Comparison of ENCODE assay signal across 30 mouse cellular contexts in the genomic region with DNA sequence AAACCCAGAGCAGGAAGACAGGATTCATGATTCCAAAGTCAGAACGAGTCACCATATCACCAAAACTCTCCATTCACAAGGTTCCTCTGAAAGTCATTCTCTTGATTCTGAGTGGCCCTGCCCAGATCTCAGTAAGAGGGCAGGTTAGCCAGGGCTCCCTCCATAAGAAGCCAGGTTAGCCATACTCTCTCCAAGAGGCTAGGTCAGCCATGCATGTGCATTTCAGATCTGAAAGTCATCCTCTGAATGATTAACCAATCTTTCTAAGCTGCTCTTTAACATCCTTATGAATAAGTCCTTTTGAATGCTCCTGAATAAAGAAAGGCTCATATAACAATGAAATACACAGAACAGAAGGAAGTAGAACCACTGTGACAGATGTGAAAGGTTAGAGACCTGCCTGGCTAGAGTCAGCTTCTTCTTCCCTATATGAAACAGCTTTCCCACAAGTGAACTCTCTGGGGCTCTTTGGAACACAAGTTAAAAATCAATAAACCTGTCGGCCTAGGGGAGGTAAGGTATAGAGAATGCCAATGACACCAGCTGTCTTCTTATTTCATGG. TPM values are rescaled to one million over a fixed set of nuclear protein-coding genes. Genes with fewer than 3 reads are reported as not detected.
DNase-seq lines count a peak whose midpoint lies in the region; ATAC-seq and TF ChIP-seq lines count a peak whose summit lies in the region.
"Had no signal": no experiment of that assay in that cellular context is flagged by ENCODE, and none has a peak within 500 bp of the region (broad histone marks: within the 10 kb centered on the region; RNA-seq: fewer than 3 reads in every experiment).

No protein-coding gene starts in this region.

- no peak overlapping the region for H3K4me3 ChIP-seq in gastrocnemius, adult 2 months
- no peak overlapping the region for H3K4me3 ChIP-seq in kidney, embryonic 16.5 days (ENCODE audit: low read length)
- H3K4me3 ChIP-seq in midbrain, embryonic 11.5 days (ENCODE audit: low read depth, low read length) = no peak overlapping the region
- H3K4me3 ChIP-seq in midbrain, postnatal 0 days (ENCODE audit: low read depth, low read length) = no peak overlapping the region
- H3K4me3 ChIP-seq in stomach, postnatal 0 days (ENCODE audit: low read depth, low read length) = no peak overlapping the region
- H3K4me3 ChIP-seq in limb, embryonic 10.5 days = no peak overlapping the region
- H3K4me3 ChIP-seq: embryonic facial prominence, embryonic 13.5 days; forebrain, embryonic 10.5 days; heart, embryonic 10.5 days; heart, embryonic 15.5 days; hindbrain, embryonic 13.5 days; limb, embryonic 12.5 days; midbrain, embryonic 10.5 days; myocyte; neural tube, embryonic 12.5 days had no signal

- no peak overlapping the region for H3K4me2 ChIP-seq in kidney, embryonic 16.5 days (replicated peaks; ENCODE audit: low read depth, low read length)
- no peak overlapping the region for H3K4me2 ChIP-seq in midbrain, embryonic 11.5 days
- no peak overlapping the region for H3K4me2 ChIP-seq in midbrain, postnatal 0 days (ENCODE audit: low read depth, low read length, poor library complexity, severe bottlenecking)
- no peak overlapping the region for H3K4me2 ChIP-seq in stomach, postnatal 0 days (replicated peaks; ENCODE audit: low read depth)
- H3K4me2 ChIP-seq: embryonic facial prominence, embryonic 13.5 days; heart, embryonic 15.5 days; hindbrain, embryonic 13.5 days; limb, embryonic 12.5 days; neural tube, embryonic 12.5 days had no signal

- 79% methylated on average over 2 of the region's 2 CpGs for WGBS in kidney, embryonic 16.5 days
- 78% methylated on average over 2 of the region's 2 CpGs for WGBS in midbrain, embryonic 11.5 days
- 87% methylated on average over 2 of the region's 2 CpGs for WGBS in midbrain, postnatal 0 days
- 40% methylated on average over 2 of the region's 2 CpGs for WGBS in stomach, postnatal 0 days
- WGBS in limb, embryonic 10.5 days = 90% methylated on average over 2 of the region's 2 CpGs

- H3K36me3 ChIP-seq in kidney, embryonic 16.5 days (ENCODE audit: insufficient read depth, low read length) = peaks cover 13% of the 10 kb centered on the region
- no peaks in the 10 kb centered on the region; the same call in 1 of the 2 replicates for H3K36me3 ChIP-seq in midbrain, embryonic 11.5 days (ENCODE audit: control insufficient read depth, insufficient read depth, low read length)
- H3K36me3 ChIP-seq in midbrain, postnatal 0 days (ENCODE audit: insufficient read depth, low read length) = peaks cover 19% of the 10 kb centered on the region
- peaks cover 10% of the 10 kb centered on the region for H3K36me3 ChIP-seq in stomach, postnatal 0 days (ENCODE audit: control insufficient read depth, insufficient read depth, low read length)
- peaks cover 49% of the 10 kb centered on the region for H3K36me3 ChIP-seq in limb, embryonic 10.5 days

- no peak for TF ChIP-seq EP300 in stomach, postnatal 0 days (optimal IDR thresholded peaks at IDR 0.05)

- H3K27ac ChIP-seq in gastrocnemius, adult 2 months = peak overlapping the region; percentile 43; the same call in 1 of the 2 replicates
- H3K27ac ChIP-seq in kidney, embryonic 16.5 days (ENCODE audit: low read length) = peak overlapping the region; percentile 60; the same call in 1 of the 2 replicates
- no peak overlapping the region for H3K27ac ChIP-seq in midbrain, embryonic 11.5 days (ENCODE audit: low read depth, low read length)
- H3K27ac ChIP-seq in midbrain, postnatal 0 days (ENCODE audit: low read depth, low read length) = no peak overlapping the region
- peak overlapping the region; percentile 83 for H3K27ac ChIP-seq in stomach, postnatal 0 days (replicated peaks)
- no peak overlapping the region for H3K27ac ChIP-seq in limb, embryonic 10.5 days
- H3K27ac ChIP-seq: embryonic facial prominence, embryonic 13.5 days; forebrain, embryonic 10.5 days; heart, embryonic 10.5 days; heart, embryonic 15.5 days; hindbrain, embryonic 13.5 days; limb, embryonic 12.5 days; midbrain, embryonic 10.5 days; neural tube, embryonic 12.5 days had no signal

- no peak for TF ChIP-seq CTCF in gastrocnemius, adult 2 months (IDR thresholded peaks at IDR 0.05)
- TF ChIP-seq CTCF in midbrain, postnatal 0 days (IDR thresholded peaks at IDR 0.05) = no peak
- TF ChIP-seq CTCF in stomach, postnatal 0 days (IDR thresholded peaks at IDR 0.05; ENCODE audit: low read depth) = no peak

- no peaks in the 10 kb centered on the region for H3K9me3 ChIP-seq in kidney, embryonic 16.5 days (ENCODE audit: low read length)
- no peaks in the 10 kb centered on the region for H3K9me3 ChIP-seq in midbrain, embryonic 11.5 days (ENCODE audit: control insufficient read depth, low read length)
- H3K9me3 ChIP-seq in midbrain, postnatal 0 days (ENCODE audit: low read length) = no peaks in the 10 kb centered on the region
- no peaks in the 10 kb centered on the region for H3K9me3 ChIP-seq in stomach, postnatal 0 days (ENCODE audit: control insufficient read depth, low read length)
- H3K9me3 ChIP-seq in limb, embryonic 10.5 days (replicated peaks) = no peaks in the 10 kb centered on the region
- H3K9me3 ChIP-seq: embryonic facial prominence, embryonic 13.5 days; forebrain, embryonic 10.5 days; heart, embryonic 10.5 days; heart, embryonic 15.5 days; hindbrain, embryonic 13.5 days; limb, embryonic 12.5 days; midbrain, embryonic 10.5 days; neural tube, embryonic 12.5 days had no signal

- no peak overlapping the region for H3K9ac ChIP-seq in kidney, embryonic 16.5 days (replicated peaks; ENCODE audit: low read length)
- H3K9ac ChIP-seq in midbrain, embryonic 11.5 days (ENCODE audit: low read length) = no peak overlapping the region
- no peak overlapping the region for H3K9ac ChIP-seq in midbrain, postnatal 0 days (replicated peaks; ENCODE audit: low read length, poor library complexity, severe bottlenecking)
- no peak overlapping the region for H3K9ac ChIP-seq in stomach, postnatal 0 days (ENCODE audit: low read length)
- H3K9ac ChIP-seq: embryonic facial prominence, embryonic 13.5 days; heart, embryonic 15.5 days; hindbrain, embryonic 13.5 days; limb, embryonic 12.5 days; neural tube, embryonic 12.5 days had no signal

- no peak for DNase-seq in gastrocnemius, adult 2 months
- no peak for DNase-seq in gastrocnemius, adult 18-20 months (ENCODE audit: low spot score)
- DNase-seq in kidney, adult 18-20 months = no peak
- peak; percentile 49 for DNase-seq in midbrain, embryonic 11.5 days (ENCODE audit: low spot score, missing footprints)
- no peak for DNase-seq in midbrain, postnatal 0 days (ENCODE audit: low spot score)
- DNase-seq in stomach, postnatal 0 days (ENCODE audit: low spot score) = no peak
- no peak for DNase-seq in limb, embryonic 10.5 days (ENCODE audit: low spot score)
- DNase-seq: adrenal gland, postnatal 14 days; cerebellum, adult 11-12 months; cerebellum, adult 9-11 months; gastrocnemius, postnatal 14 days; heart, postnatal 36 days; layer of hippocampus, adult 9-11 months; right cerebral cortex, postnatal 4 days; thymus, postnatal 14 days had no signal

- peak; percentile 76; the same call in 1 of the 2 replicates for ATAC-seq in kidney, embryonic 16.5 days (ENCODE audit: low FRiP score, low TSS enrichment)
- ATAC-seq in midbrain, embryonic 11.5 days (ENCODE audit: low FRiP score) = no peak
- no peak for ATAC-seq in midbrain, postnatal 0 days (ENCODE audit: low FRiP score)
- ATAC-seq in stomach, postnatal 0 days (ENCODE audit: low FRiP score, low TSS enrichment) = peak; percentile 69
- ATAC-seq: forebrain, embryonic 16.5 days; midbrain, embryonic 16.5 days had no signal

- intact Hi-C loops in gastrocnemius, adult 2 months (cut with DNase I) = no loop called here

- H3K4me1 ChIP-seq in kidney, embryonic 16.5 days (ENCODE audit: insufficient read depth, low read length) = no peaks in the 10 kb centered on the region
- no peaks in the 10 kb centered on the region for H3K4me1 ChIP-seq in midbrain, embryonic 11.5 days (ENCODE audit: control insufficient read depth, insufficient read depth, low read length)
- no peaks in the 10 kb centered on the region for H3K4me1 ChIP-seq in midbrain, postnatal 0 days (ENCODE audit: insufficient read depth, low read length)
- no peaks in the 10 kb centered on the region for H3K4me1 ChIP-seq in stomach, postnatal 0 days (replicated peaks; ENCODE audit: control insufficient read depth, insufficient read depth)
- no peaks in the 10 kb centered on the region for H3K4me1 ChIP-seq in limb, embryonic 10.5 days
- H3K4me1 ChIP-seq: forebrain, embryonic 10.5 days; limb, embryonic 12.5 days had no signal

- H3K27me3 ChIP-seq in kidney, embryonic 16.5 days (ENCODE audit: insufficient read depth, low read length) = no peaks in the 10 kb centered on the region
- no peaks in the 10 kb centered on the region for H3K27me3 ChIP-seq in midbrain, embryonic 11.5 days (ENCODE audit: control insufficient read depth, insufficient read depth, low read length)
- no peaks in the 10 kb centered on the region for H3K27me3 ChIP-seq in midbrain, postnatal 0 days (ENCODE audit: insufficient read depth, low read length)
- no peaks in the 10 kb centered on the region for H3K27me3 ChIP-seq in stomach, postnatal 0 days (ENCODE audit: control insufficient read depth, insufficient read depth, low read length)
- no peaks in the 10 kb centered on the region for H3K27me3 ChIP-seq in limb, embryonic 10.5 days (ENCODE audit: low read depth, poor library complexity, severe bottlenecking)
- H3K27me3 ChIP-seq: CH12.LX; embryonic facial prominence, embryonic 13.5 days; heart, embryonic 15.5 days; hindbrain, embryonic 13.5 days; limb, embryonic 12.5 days; neural tube, embryonic 12.5 days had no signal

RNA-seq across cellular contexts. Expression of gene Uap1, which starts 10.6 kb away (rescaled TPM):
- 10 to 100 TPM; 46.9 to 47.8 TPM for total RNA-seq in gastrocnemius, adult 2 months (2021)
- 10 to 100 TPM; 43.4 to 49.7 TPM for total RNA-seq in gastrocnemius, adult 18-20 months (2021)
- polyA plus RNA-seq in kidney, embryonic 16.5 days (2015; fragmentation: Nextera tagmentation; extraction: Ambion mirVana) = 54.8 and 57.9 TPM in 2 replicates
- polyA plus RNA-seq in midbrain, embryonic 11.5 days (2014; fragmentation: Nextera tagmentation; extraction: Ambion mirVana) = 61.7 and 67.7 TPM in 2 replicates
- total RNA-seq in midbrain, postnatal 0 days (2014; rRNA removed) = 38.6 and 52.8 TPM in 2 replicates
- polyA plus RNA-seq in midbrain, postnatal 0 days (2015; fragmentation: Nextera tagmentation; extraction: Ambion mirVana) = 55.8 and 59.0 TPM in 2 replicates
- polyA plus RNA-seq in stomach, postnatal 0 days (2015; fragmentation: Nextera tagmentation; extraction: Ambion mirVana) = 65.0 and 66.3 TPM in 2 replicates
- 54.0 and 57.7 TPM in 2 replicates for polyA plus RNA-seq in limb, embryonic 10.5 days (2016; fragmentation: Nextera tagmentation; extraction: Ambion mirVana)

RNA-seq across cellular contexts. Expression of gene Uhmk1, which starts 51.1 kb away (rescaled TPM):
- total RNA-seq in gastrocnemius, adult 2 months (2021) = 10 to 100 TPM; 12.6 to 15.5 TPM
- total RNA-seq in gastrocnemius, adult 18-20 months (2021) = 10 to 100 TPM; 11.7 to 15.6 TPM
- polyA plus RNA-seq in kidney, embryonic 16.5 days (2015; fragmentation: Nextera tagmentation; extraction: Ambion mirVana) = 7.8 and 8.7 TPM in 2 replicates
- polyA plus RNA-seq in midbrain, embryonic 11.5 days (2014; fragmentation: Nextera tagmentation; extraction: Ambion mirVana) = 16.3 and 17.4 TPM in 2 replicates
- 46.4 and 57.3 TPM in 2 replicates for total RNA-seq in midbrain, postnatal 0 days (2014; rRNA removed)
- polyA plus RNA-seq in midbrain, postnatal 0 days (2015; fragmentation: Nextera tagmentation; extraction: Ambion mirVana) = 7.2 and 8.2 TPM in 2 replicates
- 4.1 TPM in 2 replicates for polyA plus RNA-seq in stomach, postnatal 0 days (2015; fragmentation: Nextera tagmentation; extraction: Ambion mirVana)
- 8.9 and 9.5 TPM in 2 replicates for polyA plus RNA-seq in limb, embryonic 10.5 days (2016; fragmentation: Nextera tagmentation; extraction: Ambion mirVana)

RNA-seq across cellular contexts. Expression of gene Ddr2, which starts 53.6 kb away (rescaled TPM):
- 10 to 100 TPM; 16.4 to 22.5 TPM for total RNA-seq in gastrocnemius, adult 2 months (2021)
- 10 to 100 TPM; 10.1 to 15.8 TPM for total RNA-seq in gastrocnemius, adult 18-20 months (2021)
- polyA plus RNA-seq in kidney, embryonic 16.5 days (2015; fragmentation: Nextera tagmentation; extraction: Ambion mirVana) = 33.1 and 35.7 TPM in 2 replicates
- 21.6 and 23.1 TPM in 2 replicates for polyA plus RNA-seq in midbrain, embryonic 11.5 days (2014; fragmentation: Nextera tagmentation; extraction: Ambion mirVana)
- total RNA-seq in midbrain, postnatal 0 days (2014; rRNA removed) = 8.2 and 9.8 TPM in 2 replicates
- 7.4 and 8.0 TPM in 2 replicates for polyA plus RNA-seq in midbrain, postnatal 0 days (2015; fragmentation: Nextera tagmentation; extraction: Ambion mirVana)
- 22.9 and 25.8 TPM in 2 replicates for polyA plus RNA-seq in stomach, postnatal 0 days (2015; fragmentation: Nextera tagmentation; extraction: Ambion mirVana)
- 68.4 and 91.8 TPM in 2 replicates for polyA plus RNA-seq in limb, embryonic 10.5 days (2016; fragmentation: Nextera tagmentation; extraction: Ambion mirVana)
- total RNA-seq: common myeloid progenitor, adult 5-6 weeks; megakaryocyte progenitor cell, adult 5-6 weeks had no signal

Comparison
In these comparisons a context has a peak if more than half of its experiments do, and no peak if none do; other contexts are left out.
1. H3K27ac ChIP-seq: peak in gastrocnemius, adult 2 months (single experiment), kidney, embryonic 16.5 days (single experiment) and stomach, postnatal 0 days (single experiment); none in midbrain, embryonic 11.5 days (single experiment), midbrain, postnatal 0 days (single experiment) and limb, embryonic 10.5 days (single experiment).
2. ATAC-seq: peak in kidney, embryonic 16.5 days (single experiment) and stomach, postnatal 0 days (single experiment); none in midbrain, embryonic 11.5 days (single experiment) and midbrain, postnatal 0 days (single experiment).